Mouse (Mus musculus): ENCODE data around the gene Dld.
A peak's percentile ranks its signal among the peaks of the same experiment; 100 is the strongest.

The Dld gene

GRCm38 (mm10) chr12:31350944-31351928 lies at the start of gene Dld:
TSS of gene Dld (minus strand) at chr12:31351453.
- peak; percentile 81 to 92 for DNase-seq (ENCODE audit: low read depth in 1 of 2, low spot score in 2 of 2)

DNA sequence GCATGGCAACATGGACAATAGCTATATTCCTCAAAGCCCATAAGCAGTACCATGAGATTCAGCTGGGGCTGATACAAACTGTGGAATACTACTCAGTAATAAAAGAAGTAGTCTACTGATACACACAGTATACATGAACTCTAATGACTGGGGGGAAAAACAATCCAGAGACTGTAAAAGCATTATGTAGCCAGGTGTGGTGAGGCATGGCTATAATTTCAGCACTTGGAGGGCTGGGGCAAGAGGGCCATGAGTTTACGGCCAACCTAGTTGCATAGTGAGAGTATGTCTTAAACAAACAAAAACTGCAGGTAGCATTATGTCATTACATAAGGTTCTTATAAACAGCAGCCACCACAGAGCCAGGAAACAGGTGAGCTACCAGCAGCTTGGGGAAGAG lies 49.6 kb upstream of the Dld start:
- no peak for DNase-seq (ENCODE audit: low read depth in 1 of 2, low spot score in 2 of 2)

DNA sequence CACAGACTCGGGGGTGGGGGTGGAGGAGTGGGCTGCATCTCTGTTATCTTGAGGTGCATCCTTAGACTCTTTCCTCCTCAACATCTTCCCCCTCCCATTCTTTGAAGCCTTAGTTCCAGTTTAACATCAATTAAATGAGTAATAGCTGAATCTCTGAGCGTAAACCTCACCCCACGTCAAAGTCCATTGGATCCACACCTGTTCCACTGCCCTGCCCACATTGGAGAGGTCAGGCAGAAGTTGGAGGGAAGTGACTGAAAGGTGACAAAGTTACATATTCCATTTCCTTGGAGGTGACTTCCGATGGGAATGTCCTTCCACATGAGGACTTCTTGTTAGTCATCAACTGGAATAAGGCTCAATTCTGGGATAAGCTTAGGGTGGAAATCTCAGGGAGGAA lies 46.5 kb upstream of the Dld start:
- DNase-seq (ENCODE audit: low read depth in 1 of 2, low spot score in 2 of 2) = no peak

- DNase-seq (ENCODE audit: low read depth in 1 of 2, low spot score in 2 of 2) = no peak
Measured at GRCm38 (mm10) chr12:31395895-31396294, 44.6 kb upstream of the Dld start.

- no peak for DNase-seq (ENCODE audit: low read depth in 1 of 2, low spot score in 2 of 2)
Measured at GRCm38 (mm10) chr12:31391696-31392095, 40.4 kb upstream of the Dld start.

- DNase-seq (ENCODE audit: low read depth in 1 of 2, low spot score in 2 of 2) = no peak
Measured at GRCm38 (mm10) chr12:31390571-31390970, 39.3 kb upstream of the Dld start, which contains the start of gene Slc26a3. TSS of gene Slc26a3 (plus strand) at chr12:31390871.

GRCm38 (mm10) chr12:31387303-31387702 lies 36.0 kb upstream of the Dld start:
- no peak for DNase-seq (ENCODE audit: low read depth in 1 of 2, low spot score in 2 of 2)

GRCm38 (mm10) chr12:31382451-31382850 lies 31.2 kb upstream of the Dld start:
- no peak for DNase-seq (ENCODE audit: low read depth in 1 of 2, low spot score in 2 of 2)

DNA sequence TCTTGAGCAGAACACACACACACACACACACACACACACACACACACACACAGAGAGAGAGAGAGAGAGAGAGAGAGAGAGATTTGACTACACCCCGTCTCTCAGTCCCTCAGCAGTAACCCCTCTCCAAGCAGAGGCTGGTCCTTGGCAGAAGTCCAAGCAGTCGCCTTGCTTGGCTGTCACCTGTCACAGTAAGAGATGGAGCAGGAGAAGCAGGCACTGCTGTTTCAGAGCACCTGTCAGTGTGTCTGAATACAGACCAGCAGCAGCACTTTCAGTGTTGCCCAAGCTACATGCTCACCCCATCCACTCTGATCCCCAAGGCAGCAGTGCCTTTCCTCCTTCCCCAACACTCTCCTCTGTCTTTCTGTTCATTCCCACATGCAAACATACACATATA lies 29.6 kb upstream of the Dld start:
- no peak for DNase-seq (ENCODE audit: low read depth in 1 of 2, low spot score in 2 of 2)

- DNase-seq (ENCODE audit: low read depth in 1 of 2, low spot score in 2 of 2) = no peak
Measured at GRCm38 (mm10) chr12:31377241-31377640, 26.0 kb upstream of the Dld start.

DNA sequence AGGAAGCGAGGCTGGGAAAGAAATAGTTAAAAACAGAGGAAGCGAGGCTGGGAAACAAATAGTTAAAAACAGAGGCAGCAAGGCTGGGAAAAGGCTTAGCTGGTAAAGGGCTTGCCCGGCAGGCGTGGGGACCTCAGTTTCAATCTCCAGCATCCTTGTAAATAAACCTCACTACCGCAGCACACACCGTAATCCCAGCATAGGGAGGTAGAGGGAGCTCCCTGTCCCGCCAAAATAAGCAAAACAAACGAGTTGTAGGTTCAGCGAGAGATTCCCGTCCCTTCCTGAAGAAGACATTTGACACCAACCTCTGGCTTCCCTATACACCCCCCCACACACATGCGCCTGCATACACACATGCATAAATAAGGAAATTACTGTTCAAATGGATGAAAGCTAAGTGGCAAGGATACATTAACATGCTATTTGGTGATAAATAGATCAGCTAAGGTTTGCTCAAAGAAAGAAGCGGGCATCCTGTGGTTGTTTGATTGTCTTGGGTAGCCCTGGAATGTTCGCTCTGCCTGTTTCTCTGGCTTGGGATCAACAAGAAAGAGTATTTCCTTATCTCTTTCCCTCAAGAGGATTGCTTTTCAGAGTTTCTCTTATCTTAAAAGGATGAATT lies 25.2 kb upstream of the Dld start:
- DNase-seq (ENCODE audit: low read depth in 1 of 2, low spot score in 2 of 2) = no peak

- no peak for DNase-seq (ENCODE audit: low read depth in 1 of 2, low spot score in 2 of 2)
Measured at GRCm38 (mm10) chr12:31375283-31375615, 24.0 kb upstream of the Dld start.

- DNase-seq (ENCODE audit: low read depth in 1 of 2, low spot score in 2 of 2) = peak; percentile 4 to 5
Measured at GRCm38 (mm10) chr12:31374603-31375282, 23.5 kb upstream of the Dld start.

- no peak for DNase-seq (ENCODE audit: low read depth in 1 of 2, low spot score in 2 of 2)
Measured at GRCm38 (mm10) chr12:31369656-31370055, 18.4 kb upstream of the Dld start.

DNA sequence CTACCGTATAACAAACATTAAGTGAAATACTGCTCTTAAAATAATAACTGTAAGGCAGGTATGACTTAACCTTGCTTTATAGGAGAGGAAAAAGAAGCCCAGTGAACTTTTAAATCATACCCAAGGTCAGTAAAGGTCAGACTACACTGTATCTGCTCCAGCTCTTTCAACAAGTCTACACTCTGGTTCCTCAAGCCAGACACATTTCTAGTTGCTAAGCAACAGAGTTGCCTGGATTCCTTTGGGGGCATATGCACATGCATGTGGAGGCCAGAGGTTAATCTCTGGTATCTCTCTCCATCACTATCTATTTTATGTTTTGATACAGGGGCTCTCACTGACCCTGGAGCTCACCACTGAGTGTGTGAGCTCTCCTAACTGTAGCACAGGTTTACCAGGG lies 17.9 kb upstream of the Dld start:
- no peak for DNase-seq (ENCODE audit: low read depth in 1 of 2, low spot score in 2 of 2)

DNA sequence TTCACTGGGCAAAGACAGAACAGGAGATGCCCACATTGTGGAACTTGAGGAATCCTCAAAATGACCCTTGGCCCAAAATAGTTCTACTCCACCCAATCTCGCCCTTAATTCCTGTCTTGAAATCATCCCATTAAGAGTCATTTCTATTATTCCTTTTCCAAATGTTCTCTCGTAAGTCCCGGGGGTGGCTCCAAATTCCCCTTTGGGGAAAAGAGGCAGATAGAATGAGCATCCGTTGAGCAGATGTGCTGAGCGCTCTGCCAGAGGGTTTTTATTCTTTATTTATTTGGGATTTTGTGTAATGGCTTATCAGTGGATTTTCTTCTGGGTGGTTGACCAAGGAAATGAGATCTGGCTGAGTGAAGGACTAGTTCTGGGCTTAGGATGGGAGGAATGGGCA lies 16.5 kb upstream of the Dld start:
- no peak for DNase-seq (ENCODE audit: low read depth in 1 of 2, low spot score in 2 of 2)

GRCm38 (mm10) chr12:31366428-31366827 lies 15.2 kb upstream of the Dld start:
- DNase-seq (ENCODE audit: low read depth in 1 of 2, low spot score in 2 of 2) = no peak

GRCm38 (mm10) chr12:31350191-31350943 lies 886 bp downstream of the Dld start:
- no peak for DNase-seq (ENCODE audit: low read depth in 1 of 2, low spot score in 2 of 2)

GRCm38 (mm10) chr12:31333261-31333660 lies 18.0 kb downstream of the Dld start:
- no peak for DNase-seq (ENCODE audit: low read depth in 1 of 2, low spot score in 2 of 2)

DNA sequence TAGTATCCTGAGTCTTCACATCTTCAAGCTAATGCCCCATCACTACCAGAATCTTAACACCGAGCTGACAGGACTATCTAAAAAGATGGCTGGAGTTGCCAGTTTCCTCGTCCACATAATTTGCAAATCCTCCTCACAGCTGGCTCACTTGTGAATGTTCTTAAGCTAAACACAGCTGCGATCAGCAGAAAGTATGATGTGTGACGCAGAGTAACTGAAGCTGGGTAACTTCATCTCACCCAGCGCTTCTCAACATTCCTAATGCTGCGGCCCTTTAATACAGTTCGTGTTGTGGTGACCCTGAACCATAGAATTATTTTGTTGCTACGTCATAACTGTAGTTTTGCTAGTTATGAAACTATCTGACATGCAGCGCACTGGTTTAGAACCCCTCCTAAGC lies 24.1 kb downstream of the Dld start:
- no peak for DNase-seq (ENCODE audit: low read depth in 1 of 2, low spot score in 2 of 2)

- DNase-seq (ENCODE audit: low read depth in 1 of 2, low spot score in 2 of 2) = no peak
Measured at GRCm38 (mm10) chr12:31323136-31323695, 28.0 kb downstream of the Dld start.

All from monocyte, adult 2 months (primary cell).